Mouse (Mus musculus) C2C12 (cell line): ENCODE data around the gene Cped1.

ENCODE experiments used
- CEBPB ChIP-seq: IDR thresholded peaks from one replicate; pipeline ENCODE4 v1.6.1; 2011; ENCODE audit warnings: low read depth, mild to moderate bottlenecking, control low read depth, moderate library complexity
- CTCF ChIP-seq: IDR thresholded peaks from one replicate; pipeline ENCODE4 v1.5.1; 2011; ENCODE audit not compliant: control insufficient read depth, insufficient read depth, insufficient read length
- MAX ChIP-seq: IDR thresholded peaks from one replicate; pipeline ENCODE4 v1.6.1; 2011; ENCODE audit warnings: mild to moderate bottlenecking, control low read depth
- MYOD1 ChIP-seq: IDR thresholded peaks from one replicate; pipeline ENCODE4 v1.6.1; 2011; ENCODE audit warnings: low read depth; ENCODE audit not compliant: control insufficient read depth, insufficient read length
- MYOG ChIP-seq: IDR thresholded peaks from one replicate; pipeline ENCODE4 v1.6.1; 2011; ENCODE audit not compliant: control insufficient read depth, insufficient read length; ENCODE audit errors: extremely low read depth
- USF1 ChIP-seq: IDR thresholded peaks from one replicate; pipeline ENCODE4 v1.6.1; 2011; ENCODE audit warnings: low read depth, mild to moderate bottlenecking, control low read depth, moderate library complexity

- no peak for TF ChIP-seq CTCF
- TF ChIP-seq USF1 = no peak
- no peak for TF ChIP-seq MYOD1
- no peak for TF ChIP-seq CEBPB
- no peak for TF ChIP-seq MYOG
- TF ChIP-seq MAX = no peak
These were observed 245.5 kb downstream of the Cped1 start for GRCm38 (mm10) chr6:22231244-22231643.
